Mouse (Mus musculus) gonadal fat pad, adult 2 months (tissue): ENCODE results near the gene Arl11. TPM values are rescaled to one million over a fixed set of nuclear protein-coding genes. Genes with fewer than 3 reads are reported as not detected.
"Not testable (repeated sequence)": the region's sequence is repeated elsewhere in the genome, so short reads cannot be mapped to it uniquely, and the experiment has no call there.

Experiments used
- DNase-seq: peaks from one replicate; pipeline ENCODE4 v3.0.0-alpha.2; 2012; ENCODE audit warnings: low read depth
- polyA plus RNA-seq: library from polyadenylated mRNA; depleted of rRNA; stranded (reverse); fragments of >200 nt; gene quantifications from 2 replicates; pipeline ENCODE4 v1.2.3, GENCODE M21; 2012; rRNA removed

Arl11 gene
- polyA plus RNA-seq: 1.9 and 2.1 TPM in 2 replicates

- DNase-seq: no peak
These were observed at the start of gene Arl11 for GRCm38 (mm10) chr14:61309593-61309992. TSS of gene Arl11 (plus strand) at chr14:61309753.

GRCm38 (mm10) chr14:61267908-61268475 lies 41.6 kb upstream of the Arl11 start:
- DNase-seq: no peak

- DNase-seq: no peak
These were observed 34.9 kb upstream of the Arl11 start for GRCm38 (mm10) chr14:61274414-61275198.

- no peak for DNase-seq
These were observed 32.3 kb upstream of the Arl11 start for GRCm38 (mm10) chr14:61277285-61277684.

GRCm38 (mm10) chr14:61278676-61279300 lies 30.8 kb upstream of the Arl11 start:
- no peak for DNase-seq

GRCm38 (mm10) chr14:61288606-61289286 lies 20.8 kb upstream of the Arl11 start:
- DNase-seq: no peak

- no peak for DNase-seq
These were observed 18.9 kb upstream of the Arl11 start for GRCm38 (mm10) chr14:61290664-61291063.

- no peak for DNase-seq
These were observed 15.4 kb upstream of the Arl11 start for GRCm38 (mm10) chr14:61293884-61294737.

- no peak for DNase-seq
These were observed 14.8 kb upstream of the Arl11 start for GRCm38 (mm10) chr14:61294738-61295079.

GRCm38 (mm10) chr14:61299810-61300209 lies 9.7 kb upstream of the Arl11 start:
- no peak for DNase-seq

- DNase-seq: no peak
These were observed 8.2 kb upstream of the Arl11 start for GRCm38 (mm10) chr14:61301323-61301722.

GRCm38 (mm10) chr14:61302428-61302827 lies 7.1 kb upstream of the Arl11 start:
- DNase-seq: no peak

- no peak for DNase-seq
These were observed 5.5 kb upstream of the Arl11 start for GRCm38 (mm10) chr14:61303969-61304609.

- DNase-seq: no peak
These were observed 651 bp downstream of the Arl11 start for GRCm38 (mm10) chr14:61310036-61310772.

GRCm38 (mm10) chr14:61310963-61311362 lies 1.4 kb downstream of the Arl11 start:
- DNase-seq: no peak

- no peak for DNase-seq
These were observed 7.3 kb downstream of the Arl11 start for GRCm38 (mm10) chr14:61316861-61317260.

GRCm38 (mm10) chr14:61320765-61321164 lies 11.2 kb downstream of the Arl11 start:
- no peak for DNase-seq

GRCm38 (mm10) chr14:61321200-61321599 lies 11.6 kb downstream of the Arl11 start:
- no peak for DNase-seq

GRCm38 (mm10) chr14:61322740-61323139 lies 13.2 kb downstream of the Arl11 start:
- no peak for DNase-seq

GRCm38 (mm10) chr14:61327007-61327406 lies 17.5 kb downstream of the Arl11 start:
- DNase-seq: not testable (repeated sequence)
